Mouse (Mus musculus) thymus, postnatal 4 days (tissue): ENCODE data around the gene Camkk2.

Source experiments
- DNase-seq: peaks from one replicate; pipeline ENCODE4 v3.0.0; 2021

Camkk2 gene

GRCm38 (mm10) chr5:122695516-122695915 is 83.7 kb downstream of the Camkk2 start:
- no peak for DNase-seq

- DNase-seq = no peak
These were observed 85.6 kb downstream of the Camkk2 start for GRCm38 (mm10) chr5:122693431-122694207.

GRCm38 (mm10) chr5:122690486-122690885 is 88.7 kb downstream of the Camkk2 start:
- no peak for DNase-seq

- DNase-seq = no peak
These were observed 90.1 kb downstream of the Camkk2 start for GRCm38 (mm10) chr5:122689153-122689552.

GRCm38 (mm10) chr5:122687391-122687790 is 91.8 kb downstream of the Camkk2 start:
- no peak for DNase-seq

GRCm38 (mm10) chr5:122683926-122684325 is 95.3 kb downstream of the Camkk2 start:
- DNase-seq = no peak

GRCm38 (mm10) chr5:122681276-122681675 is 97.9 kb downstream of the Camkk2 start:
- DNase-seq = no peak
